Mouse (Mus musculus) lung, embryonic 16.5 days (tissue): Measurements from ENCODE around the gene Thoc5. TPM values are rescaled to one million over a fixed set of nuclear protein-coding genes. Genes with fewer than 3 reads are reported as not detected.

Source experiments
- ATAC-seq: fragments of 200-750 bp; cut with Nextera tagmentation; 2 replicates; pipeline ENCODE4 v1.8.0; 2017; ENCODE audit warnings: low read depth, mild to moderate bottlenecking, moderate library complexity
- H3K27ac ChIP-seq: fragments of 300-500 bp; sonication (generic); 2 replicates; pipeline ENCODE4 v1.5.1; 2014; ENCODE audit warnings: mild to moderate bottlenecking, control low read depth, low read length
- H3K27me3 ChIP-seq: fragments of 300-500 bp; sonication (generic); 2 replicates; pipeline ENCODE4 v1.6.1; 2014; ENCODE audit warnings: low read depth, low read length, mixed read lengths; ENCODE audit not compliant: control insufficient read depth, insufficient read depth
- H3K36me3 ChIP-seq: fragments of 300-500 bp; sonication (generic); 2 replicates; pipeline ENCODE4 v1.6.1; 2014; ENCODE audit warnings: low read length; ENCODE audit not compliant: control insufficient read depth, insufficient read depth
- H3K4me1 ChIP-seq: fragments of 300-500 bp; sonication (generic); replicated peaks from 2 replicates; pipeline ENCODE4 v1.6.1; 2014; ENCODE audit warnings: low read length, mixed read lengths; ENCODE audit not compliant: control insufficient read depth, insufficient read depth
- H3K4me2 ChIP-seq: fragments of 300-500 bp; sonication (generic); 2 replicates; pipeline ENCODE4 v1.6.1; 2014; ENCODE audit warnings: low read depth, low read length, control low read depth
- H3K4me3 ChIP-seq: fragments of 300-500 bp; sonication (generic); 2 replicates; pipeline ENCODE4 v1.5.1; 2014; ENCODE audit warnings: mild to moderate bottlenecking, low read length, control low read depth
- H3K9ac ChIP-seq: fragments of 300-500 bp; sonication (generic); 2 replicates; pipeline ENCODE4 v1.6.1; 2014; ENCODE audit warnings: low read length, control low read depth
- H3K9me3 ChIP-seq: fragments of 300-500 bp; sonication (generic); 2 replicates; pipeline ENCODE4 v1.6.1; 2016; ENCODE audit warnings: low read length; ENCODE audit not compliant: control insufficient read depth
- WGBS: fragments of 180-500 bp; shearing (Covaris S2); extraction: QIAGEN DNeasy Blood & Tissue Kit; methylation state at CpG from one replicate; pipeline ENCODE4 v1.1.7; 2014; 5-methylcytosine and 5-hydroxymethylcytosine counted together
- polyA plus RNA-seq: library from polyadenylated mRNA; unstranded; fragments of >200 nt; fragmentation: Nextera tagmentation; extraction: Ambion mirVana; gene quantifications from 2 replicates; pipeline ENCODE4 v1.2.1, GENCODE M21; 2015

The Thoc5 gene
- polyA plus RNA-seq, 1 experiment from 2014 or later: 30.7 TPM

- H3K27ac ChIP-seq: no peak overlapping the region
- 81% methylated on average over 3 of the region's 3 CpGs for WGBS
- H3K4me2 ChIP-seq: no peak overlapping the region
- H3K4me1 ChIP-seq: no peaks in the 10 kb centered on the region
- H3K27me3 ChIP-seq: no peaks in the 10 kb centered on the region
- ATAC-seq: no peak
- H3K9me3 ChIP-seq: no peaks in the 10 kb centered on the region
- no peak overlapping the region for H3K9ac ChIP-seq
- H3K4me3 ChIP-seq: no peak overlapping the region
- H3K36me3 ChIP-seq: no peaks in the 10 kb centered on the region; the same call in 1 of the 2 replicates
These were observed 8.1 kb upstream of the Thoc5 start for GRCm38 (mm10) chr11:4886987-4887386.

GRCm38 (mm10) chr11:4900437-4900836 lies 5.3 kb downstream of the Thoc5 start:
- H3K4me3 ChIP-seq: no peak overlapping the region
- H3K9me3 ChIP-seq: no peaks in the 10 kb centered on the region
- no peak overlapping the region for H3K4me2 ChIP-seq
- ATAC-seq: no peak
- H3K9ac ChIP-seq: no peak overlapping the region
- peaks cover 7% of the 10 kb centered on the region for H3K4me1 ChIP-seq
- H3K27me3 ChIP-seq: no peaks in the 10 kb centered on the region
- WGBS: 68% methylated on average over 5 of the region's 5 CpGs
- H3K27ac ChIP-seq: no peak overlapping the region
- peaks cover 25% of the 10 kb centered on the region for H3K36me3 ChIP-seq

- Histone ChIP-seq H3K4me2 (no peak overlapping the region), H3K27me3 (no peaks in the 10 kb centered on the region), H3K9ac (no peak overlapping the region), H3K4me3 (no peak overlapping the region), H3K4me1 (no peaks in the 10 kb centered on the region), H3K9me3 (no peaks in the 10 kb centered on the region), H3K27ac (no peak overlapping the region), H3K36me3 (peaks cover 25% of the 10 kb centered on the region)
- WGBS: 87% methylated on average over 6 of the region's 6 CpGs
- ATAC-seq: no peak
These were observed 6.8 kb downstream of the Thoc5 start for GRCm38 (mm10) chr11:4901956-4902355.

GRCm38 (mm10) chr11:4906231-4906630 lies 11.1 kb downstream of the Thoc5 start:
- H3K27ac ChIP-seq: no peak overlapping the region
- H3K4me3 ChIP-seq: no peak overlapping the region
- no peaks in the 10 kb centered on the region for H3K4me1 ChIP-seq
- ATAC-seq: no peak
- H3K4me2 ChIP-seq: no peak overlapping the region
- H3K36me3 ChIP-seq: peaks cover 21% of the 10 kb centered on the region
- H3K9ac ChIP-seq: no peak overlapping the region
- no peaks in the 10 kb centered on the region for H3K9me3 ChIP-seq
- H3K27me3 ChIP-seq: no peaks in the 10 kb centered on the region
- 87% methylated on average over 6 of the region's 6 CpGs for WGBS

- no peak overlapping the region for H3K4me3 ChIP-seq
- H3K4me1 ChIP-seq: no peaks in the 10 kb centered on the region
- H3K9ac ChIP-seq: no peak overlapping the region
- no peak overlapping the region for H3K27ac ChIP-seq
- ATAC-seq: no peak
- WGBS: 32% methylated on average over 1 of the region's 1 CpGs
- no peaks in the 10 kb centered on the region for H3K27me3 ChIP-seq
- no peak overlapping the region for H3K4me2 ChIP-seq
- no peaks in the 10 kb centered on the region for H3K9me3 ChIP-seq
- H3K36me3 ChIP-seq: peaks cover 26% of the 10 kb centered on the region
These were observed 20.9 kb downstream of the Thoc5 start for GRCm38 (mm10) chr11:4916068-4916467.

GRCm38 (mm10) chr11:4921281-4921680 lies 26.2 kb downstream of the Thoc5 start:
- H3K27me3 ChIP-seq: no peaks in the 10 kb centered on the region
- H3K4me2 ChIP-seq: no peak overlapping the region
- no peaks in the 10 kb centered on the region for H3K4me1 ChIP-seq
- peaks cover 32% of the 10 kb centered on the region for H3K36me3 ChIP-seq
- H3K4me3 ChIP-seq: no peak overlapping the region
- WGBS: 84% methylated on average over 2 of the region's 2 CpGs
- ATAC-seq: no peak
- no peak overlapping the region for H3K27ac ChIP-seq
- H3K9me3 ChIP-seq: no peaks in the 10 kb centered on the region
- no peak overlapping the region for H3K9ac ChIP-seq

GRCm38 (mm10) chr11:4921751-4922150 lies 26.6 kb downstream of the Thoc5 start:
- Histone ChIP-seq H3K36me3 (peaks cover 33% of the 10 kb centered on the region), H3K4me3 (no peak overlapping the region), H3K27me3 (no peaks in the 10 kb centered on the region), H3K9ac (no peak overlapping the region), H3K4me1 (no peaks in the 10 kb centered on the region), H3K9me3 (no peaks in the 10 kb centered on the region), H3K27ac (no peak overlapping the region), H3K4me2 (no peak overlapping the region)
- 86% methylated on average over 7 of the region's 7 CpGs for WGBS
- no peak for ATAC-seq

- Histone ChIP-seq H3K27ac (no peak overlapping the region), H3K4me2 (no peak overlapping the region), H3K4me3 (no peak overlapping the region), H3K9me3 (no peaks in the 10 kb centered on the region), H3K9ac (no peak overlapping the region), H3K36me3 (peaks cover 25% of the 10 kb centered on the region), H3K27me3 (no peaks in the 10 kb centered on the region), H3K4me1 (0 out of 2 replicates have a peak, but pooled peaks cover 3% of the 10 kb centered on the region)
- no peak for ATAC-seq
- WGBS: 89% methylated on average over 3 of the region's 3 CpGs
These were observed 32.1 kb downstream of the Thoc5 start for GRCm38 (mm10) chr11:4927224-4927623.

GRCm38 (mm10) chr11:4931009-4931601 lies 36.0 kb downstream of the Thoc5 start:
- ATAC-seq: no peak
- no peak overlapping the region for H3K9ac ChIP-seq
- 0 out of 2 replicates have a peak, but pooled peaks cover 3% of the 10 kb centered on the region for H3K4me1 ChIP-seq
- H3K4me2 ChIP-seq: no peak overlapping the region
- no peak overlapping the region for H3K4me3 ChIP-seq
- H3K27ac ChIP-seq: no peak overlapping the region
- H3K27me3 ChIP-seq: no peaks in the 10 kb centered on the region
- WGBS: 47% methylated on average over 1 of the region's 1 CpGs
- peaks cover 14% of the 10 kb centered on the region for H3K36me3 ChIP-seq
- no peaks in the 10 kb centered on the region for H3K9me3 ChIP-seq

GRCm38 (mm10) chr11:4936243-4936642 lies 41.1 kb downstream of the Thoc5 start:
- H3K9me3 ChIP-seq: no peaks in the 10 kb centered on the region
- no peak overlapping the region for H3K9ac ChIP-seq
- H3K4me1 ChIP-seq: no peaks in the 10 kb centered on the region
- H3K27me3 ChIP-seq: no peaks in the 10 kb centered on the region
- H3K36me3 ChIP-seq: no peaks in the 10 kb centered on the region
- no peak for ATAC-seq
- H3K27ac ChIP-seq: no peak overlapping the region
- H3K4me3 ChIP-seq: no peak overlapping the region
- 77% methylated on average over 5 of the region's 5 CpGs for WGBS
- H3K4me2 ChIP-seq: no peak overlapping the region
